Mouse (Mus musculus) spleen, adult 2 months (tissue): ENCODE results near the gene Zfp672. TPM values are rescaled to one million over a fixed set of nuclear protein-coding genes. Genes with fewer than 3 reads are reported as not detected.
A peak's percentile ranks its signal among the peaks of the same experiment; 100 is the strongest.

Experiments
- DNase-seq, 2 experiments: peaks; one replicate each; pipeline versions ENCODE4 v3.0.0 to v3.0.0-alpha.2; 2012 to 2021; ENCODE audit warnings: low spot score in 2 of 2, low read depth in 1 of 2
- H3K27ac ChIP-seq: fragments of 200-500 bp; 2 replicates; pipeline ENCODE4 v1.5.1; 2012; ENCODE audit warnings: low read length, inconsistent platforms; ENCODE audit not compliant: insufficient read depth
- H3K27me3 ChIP-seq: fragments of 200-500 bp; 2 replicates; pipeline ENCODE4 v1.6.1; 2012; ENCODE audit warnings: mild to moderate bottlenecking, moderate library complexity, low read length, inconsistent platforms; ENCODE audit not compliant: control insufficient read depth, insufficient read depth
- H3K36me3 ChIP-seq: fragments of 200-500 bp; 2 replicates; pipeline ENCODE4 v1.6.1; 2012; ENCODE audit warnings: mild to moderate bottlenecking, low read length, inconsistent platforms; ENCODE audit not compliant: control insufficient read depth, insufficient read depth
- H3K4me1 ChIP-seq: fragments of 200-500 bp; 2 replicates; pipeline ENCODE4 v1.6.1; 2011; ENCODE audit warnings: inconsistent platforms; ENCODE audit not compliant: control insufficient read depth, insufficient read depth, insufficient read length
- H3K4me3 ChIP-seq: fragments of 200-500 bp; 2 replicates; pipeline ENCODE4 v1.5.1; 2011; ENCODE audit warnings: mild to moderate bottlenecking, inconsistent platforms; ENCODE audit not compliant: insufficient read depth, insufficient read length; ENCODE audit errors: extremely low read depth
- CTCF ChIP-seq: fragments of 200-500 bp; IDR thresholded peaks from 2 replicates; pipeline ENCODE4 v1.5.1; 2011; ENCODE audit warnings: mild to moderate bottlenecking, inconsistent platforms; ENCODE audit not compliant: insufficient read depth, insufficient read length, insufficient replicate concordance; ENCODE audit errors: extremely low read depth
- POLR2A ChIP-seq: fragments of 200-500 bp; IDR thresholded peaks from 2 replicates; pipeline ENCODE4 v1.6.1; 2011; ENCODE audit warnings: low read depth, low read length, inconsistent platforms
- WGBS: fragments of 180-500 bp; shearing (Covaris S2); methylation state at CpG from one replicate; pipeline ENCODE4 v1.1.7; 2018; 5-methylcytosine and 5-hydroxymethylcytosine counted together
- polyA plus RNA-seq: library from polyadenylated mRNA; depleted of rRNA; stranded (reverse); fragments of >200 nt; gene quantifications from 2 replicates; pipeline ENCODE4 v1.2.3, GENCODE M21; 2012

The Zfp672 gene
- polyA plus RNA-seq, 1 experiment, result 17.5 TPM

GRCm38 (mm10) chr11:58324614-58325229 is 5.4 kb downstream of the Zfp672 start:
- no peaks in the 10 kb centered on the region for H3K27me3 ChIP-seq
- H3K4me1 ChIP-seq, result peaks cover 4% of the 10 kb centered on the region; the same call in 1 of the 2 replicates
- no peak for TF ChIP-seq POLR2A
- no peak for TF ChIP-seq CTCF
- no peak overlapping the region for H3K27ac ChIP-seq
- WGBS, result 80% methylated on average over 3 of the region's 3 CpGs
- no peak overlapping the region for H3K4me3 ChIP-seq
- DNase-seq, result no peak
- no peaks in the 10 kb centered on the region; the same call in 1 of the 2 replicates for H3K36me3 ChIP-seq

DNA sequence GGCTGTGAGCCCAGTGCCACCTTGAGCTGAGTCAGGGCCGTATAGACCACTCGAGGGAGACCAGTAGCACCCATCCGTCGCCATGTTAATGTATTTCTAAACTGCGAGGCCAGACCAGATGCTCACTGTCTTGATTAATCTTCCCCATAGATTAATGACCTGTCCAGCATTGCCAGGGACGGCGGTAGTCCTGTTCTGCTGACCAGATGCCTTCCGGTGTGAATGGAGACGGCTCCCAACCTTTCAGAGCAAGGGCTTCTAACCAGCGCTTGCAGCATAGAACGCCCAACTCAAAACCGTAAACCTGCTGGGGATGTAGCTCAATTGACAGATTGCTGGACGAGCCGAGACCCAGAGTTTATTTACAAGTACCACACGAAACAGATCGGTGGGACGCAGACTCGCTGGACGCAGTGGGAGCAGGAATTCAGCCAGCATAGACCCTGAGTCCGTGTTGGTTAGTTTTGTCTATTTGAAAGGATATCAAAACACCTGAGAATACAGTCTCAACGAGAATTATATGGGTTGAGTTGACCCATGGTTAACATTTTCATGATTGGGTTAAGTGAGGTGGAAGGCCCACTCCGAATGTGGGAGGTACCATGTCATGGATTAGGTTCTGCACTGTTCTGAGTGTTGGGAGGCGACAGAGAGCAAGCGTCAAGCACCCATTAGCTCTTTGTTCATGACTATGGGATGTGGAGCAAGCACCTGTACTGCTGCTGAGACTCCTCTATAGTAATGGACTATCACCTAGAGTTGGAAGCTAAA is 6.4 kb downstream of the Zfp672 start:
- Histone ChIP-seq H3K27me3 (no peaks in the 10 kb centered on the region), H3K36me3 (no peaks in the 10 kb centered on the region; the same call in 1 of the 2 replicates), H3K4me1 (peaks cover 4% of the 10 kb centered on the region; the same call in 1 of the 2 replicates), H3K4me3 (peak overlapping the region; percentile 73), H3K27ac (peak overlapping the region; percentile 74)
- TF ChIP-seq CTCF, result no peak
- no peak for TF ChIP-seq POLR2A
- WGBS, result 17% methylated on average over 24 of the region's 24 CpGs
- no peak for DNase-seq

GRCm38 (mm10) chr11:58322824-58323569 is 7.1 kb downstream of the Zfp672 start:
- no peaks in the 10 kb centered on the region; the same call in 1 of the 2 replicates for H3K36me3 ChIP-seq
- peak overlapping the region; percentile 78 for H3K4me3 ChIP-seq
- H3K4me1 ChIP-seq, result peaks cover 4% of the 10 kb centered on the region; the same call in 1 of the 2 replicates
- no peaks in the 10 kb centered on the region for H3K27me3 ChIP-seq
- under 1% methylated on average over 60 of the region's 63 CpGs for WGBS
- no peak for TF ChIP-seq CTCF
- TF ChIP-seq POLR2A, result peak; percentile 60; the same call in 1 of the 2 replicates
- DNase-seq, result peak; percentile 87 to 97
- H3K27ac ChIP-seq, result peak overlapping the region; percentile 89

DNA sequence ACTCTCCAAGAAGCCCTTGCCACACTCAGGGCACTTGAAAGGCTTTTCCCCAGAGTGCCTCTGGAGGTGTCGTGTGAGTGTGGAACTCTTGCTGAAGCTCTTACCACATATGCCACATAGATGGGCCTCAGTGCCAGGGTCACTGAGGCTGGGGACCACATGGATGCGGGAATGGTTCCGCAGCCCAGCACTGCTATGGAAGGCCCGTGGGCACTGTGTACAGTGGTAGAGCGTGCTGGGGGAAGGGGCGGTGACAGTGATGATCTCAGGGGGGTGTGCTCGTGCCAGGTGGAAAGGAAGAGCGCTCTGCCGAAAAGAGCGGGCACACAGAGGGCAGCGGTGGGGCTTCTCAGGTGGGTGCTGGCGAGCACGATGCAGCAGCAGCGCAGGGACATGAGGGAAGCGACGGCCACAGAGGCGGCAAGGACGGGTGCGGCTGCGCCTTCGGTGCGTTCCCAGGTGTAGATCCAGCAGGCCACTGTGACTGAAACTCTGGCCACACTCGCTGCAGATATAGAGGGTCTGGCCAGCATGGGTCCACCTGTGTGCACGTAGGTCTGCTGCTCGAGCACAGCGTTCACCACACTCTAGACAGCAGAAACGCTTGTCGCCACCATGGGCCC is 13.3 kb downstream of the Zfp672 start:
- Histone ChIP-seq H3K4me1 (no peaks in the 10 kb centered on the region), H3K27ac (no peak overlapping the region), H3K27me3 (no peaks in the 10 kb centered on the region), H3K36me3 (peaks cover 8% of the 10 kb centered on the region), H3K4me3 (no peak overlapping the region)
- no peak for TF ChIP-seq POLR2A
- TF ChIP-seq CTCF, result no peak
- no peak for DNase-seq
- 94% methylated on average over 28 of the region's 28 CpGs for WGBS

DNA sequence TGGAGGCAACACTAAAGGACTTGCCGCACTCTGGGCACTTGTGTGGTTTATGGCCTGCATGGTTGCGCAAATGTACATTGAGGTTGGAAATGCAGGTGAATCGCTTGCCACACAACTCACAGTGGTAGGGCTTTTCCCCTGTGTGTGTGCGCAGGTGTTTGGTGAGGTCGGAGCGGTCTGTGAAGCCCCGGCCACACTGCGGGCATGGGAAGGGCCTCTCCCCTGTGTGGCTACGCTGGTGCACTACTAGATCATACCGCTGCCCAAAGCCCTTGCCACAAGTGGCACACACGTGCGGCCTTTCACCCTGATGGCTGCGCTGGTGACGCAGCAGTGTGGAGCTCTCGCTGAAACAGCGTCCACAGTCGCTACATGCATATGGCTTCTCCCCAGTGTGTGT is 13.8 kb downstream of the Zfp672 start:
- no peak overlapping the region for H3K27ac ChIP-seq
- no peak overlapping the region for H3K4me3 ChIP-seq
- DNase-seq, result no peak
- TF ChIP-seq POLR2A, result no peak
- TF ChIP-seq CTCF, result no peak
- WGBS, result 97% methylated on average over 17 of the region's 17 CpGs
- H3K27me3 ChIP-seq, result no peaks in the 10 kb centered on the region
- no peaks in the 10 kb centered on the region for H3K4me1 ChIP-seq
- peaks cover 8% of the 10 kb centered on the region for H3K36me3 ChIP-seq

GRCm38 (mm10) chr11:58315536-58316168 is 14.5 kb downstream of the Zfp672 start:
- TF ChIP-seq CTCF (no peak), POLR2A (no peak)
- no peak overlapping the region for H3K27ac ChIP-seq
- peaks cover 8% of the 10 kb centered on the region for H3K36me3 ChIP-seq
- H3K27me3 ChIP-seq, result no peaks in the 10 kb centered on the region
- H3K4me1 ChIP-seq, result no peaks in the 10 kb centered on the region
- H3K4me3 ChIP-seq, result no peak overlapping the region
- no peak for DNase-seq
- WGBS, result 96% methylated on average over 5 of the region's 5 CpGs
